Mouse (Mus musculus): Measurements from ENCODE around the gene Naa60. TPM values are rescaled to one million over a fixed set of nuclear protein-coding genes. Genes with fewer than 3 reads are reported as not detected.

The Naa60 gene
- polyA plus RNA-seq, 1 experiment from 2014 or later = 39.5 TPM

DNA sequence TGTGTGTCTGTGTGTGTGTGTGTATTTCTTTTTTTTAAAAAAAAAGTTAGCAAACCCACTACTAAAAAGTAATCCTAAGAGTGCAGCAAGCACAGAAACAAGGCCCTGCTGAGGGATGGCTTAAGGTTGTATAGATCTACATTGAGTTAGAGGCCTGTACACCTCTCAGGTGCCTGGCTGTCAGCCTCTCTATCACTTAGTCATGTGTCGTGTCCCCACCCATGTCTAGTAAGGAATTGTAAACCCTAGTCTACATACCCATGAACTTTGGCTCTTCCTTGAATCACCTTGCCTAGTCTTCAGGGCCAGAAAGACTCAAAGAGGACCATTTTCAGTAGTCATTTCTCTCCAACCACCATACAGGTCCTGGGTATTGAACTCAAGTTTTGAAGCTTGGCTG, 24.4 kb downstream of the Naa60 start:
- H3K9ac ChIP-seq (ENCODE audit: low read depth, low read length) = no peak overlapping the region
- 71% methylated on average over 1 of the region's 1 CpGs for WGBS (ENCODE audit: insufficient replicate concordance)
- ATAC-seq (replicated peaks; ENCODE audit: insufficient number of reproducible peaks, low FRiP score, low TSS enrichment) = no peak
- peaks cover 6% of the 10 kb centered on the region; the same call in 1 of the 2 replicates for H3K4me1 ChIP-seq (ENCODE audit: control insufficient read depth, insufficient read depth, low read length)
- no peak overlapping the region for H3K4me3 ChIP-seq (ENCODE audit: low read depth, low read length)
- no peaks in the 10 kb centered on the region for H3K9me3 ChIP-seq (replicated peaks; ENCODE audit: control insufficient read depth, low read length)
- no peak overlapping the region for H3K27ac ChIP-seq (ENCODE audit: low read depth, low read length)
- H3K4me2 ChIP-seq = no peak overlapping the region
- H3K27me3 ChIP-seq (ENCODE audit: control insufficient read depth, insufficient read depth, low read length) = no peaks in the 10 kb centered on the region
- peaks cover 11% of the 10 kb centered on the region for H3K36me3 ChIP-seq (ENCODE audit: control insufficient read depth, insufficient read depth, low read length)

DNA sequence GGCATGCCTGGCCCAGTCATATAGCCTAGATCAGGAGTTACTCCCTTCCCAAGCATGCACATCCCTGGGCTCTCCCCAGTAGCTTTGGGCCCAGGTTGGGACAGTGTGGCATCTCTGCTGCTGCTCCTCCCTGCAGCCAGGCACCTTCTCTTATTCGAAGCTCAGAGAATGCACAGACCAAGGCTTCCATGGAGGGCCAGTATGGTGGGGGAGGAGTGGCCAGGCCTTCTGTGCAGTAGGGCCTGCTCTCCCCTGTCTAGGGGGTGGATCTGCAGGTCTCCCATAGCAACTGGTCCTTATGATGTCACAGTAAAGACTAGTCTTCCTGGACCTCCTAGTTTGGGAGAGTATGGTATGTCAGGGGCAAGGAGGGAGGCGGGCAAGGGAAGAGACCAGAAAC, 35.3 kb downstream of the Naa60 start:
- no peak overlapping the region for H3K4me3 ChIP-seq (ENCODE audit: low read depth, low read length)
- no peaks in the 10 kb centered on the region for H3K27me3 ChIP-seq (ENCODE audit: control insufficient read depth, insufficient read depth, low read length)
- peaks cover 5% of the 10 kb centered on the region; the same call in 1 of the 2 replicates for H3K4me1 ChIP-seq (ENCODE audit: control insufficient read depth, insufficient read depth, low read length)
- no peaks in the 10 kb centered on the region for H3K9me3 ChIP-seq (replicated peaks; ENCODE audit: control insufficient read depth, low read length)
- ATAC-seq (replicated peaks; ENCODE audit: insufficient number of reproducible peaks, low FRiP score, low TSS enrichment) = no peak
- WGBS (ENCODE audit: insufficient replicate concordance) = 74% methylated on average over 2 of the region's 2 CpGs
- no peak overlapping the region for H3K4me2 ChIP-seq
- H3K36me3 ChIP-seq (ENCODE audit: control insufficient read depth, insufficient read depth, low read length) = peaks cover 21% of the 10 kb centered on the region
- H3K9ac ChIP-seq (ENCODE audit: low read depth, low read length) = no peak overlapping the region
- H3K27ac ChIP-seq (ENCODE audit: low read depth, low read length) = no peak overlapping the region

DNA sequence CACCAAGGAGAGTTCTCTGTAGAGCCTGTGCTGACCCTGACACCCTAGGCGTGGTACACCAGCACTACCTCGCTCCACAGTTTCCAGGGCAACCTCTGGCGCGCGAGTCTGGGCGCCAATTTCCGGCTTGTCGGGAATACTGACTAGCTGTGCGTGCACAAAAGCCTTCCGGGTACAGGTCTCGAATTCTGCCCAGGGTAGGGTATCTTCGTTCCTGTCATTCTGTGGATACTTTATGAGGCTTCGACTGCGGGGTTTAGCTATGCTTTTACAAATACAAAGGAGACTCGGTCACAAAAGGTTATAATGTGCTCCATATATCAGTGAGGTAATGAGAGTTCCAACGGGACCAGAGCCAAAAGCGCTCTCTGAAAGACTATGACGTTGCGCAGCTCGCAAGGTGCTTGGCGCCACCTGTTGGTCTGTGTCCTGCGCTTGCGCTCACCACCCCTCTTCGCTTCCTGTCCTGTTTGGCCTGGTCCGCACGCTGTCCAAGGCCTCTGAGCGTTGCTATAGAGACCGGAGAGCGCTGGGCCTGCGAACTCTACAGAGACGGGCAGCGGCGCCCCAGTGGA, 36.4 kb downstream of the Naa60 start, which contains the start of the genes 1700037C18Rik and Cluap1:
1700037C18Rik (minus strand) TSS at position 153 of the 575 bp plus-strand sequence.
Cluap1 (plus strand) TSS at position 265 of the 575 bp plus-strand sequence.
- no peaks in the 10 kb centered on the region for H3K9me3 ChIP-seq (replicated peaks; ENCODE audit: control insufficient read depth, low read length)
- H3K9ac ChIP-seq (ENCODE audit: low read depth, low read length) = peak within 1 kb of the TSS; percentile 80
- peak within 1 kb of the TSS; percentile 68 for H3K4me3 ChIP-seq (ENCODE audit: low read depth, low read length)
- H3K27me3 ChIP-seq (ENCODE audit: control insufficient read depth, insufficient read depth, low read length) = no peaks in the 10 kb centered on the region
- H3K4me1 ChIP-seq (ENCODE audit: control insufficient read depth, insufficient read depth, low read length) = peaks cover 5% of the 10 kb centered on the region; the same call in 1 of the 2 replicates
- WGBS (ENCODE audit: insufficient replicate concordance) = under 1% methylated on average over 33 of the region's 33 CpGs
- peak; percentile 97 for ATAC-seq (replicated peaks; ENCODE audit: insufficient number of reproducible peaks, low FRiP score, low TSS enrichment)
- H3K36me3 ChIP-seq (ENCODE audit: control insufficient read depth, insufficient read depth, low read length) = peaks cover 19% of the 10 kb centered on the region
- peak within 1 kb of the TSS; percentile 90 for H3K4me2 ChIP-seq
- H3K27ac ChIP-seq (ENCODE audit: low read depth, low read length) = peak within 1 kb of the TSS; percentile 60

DNA sequence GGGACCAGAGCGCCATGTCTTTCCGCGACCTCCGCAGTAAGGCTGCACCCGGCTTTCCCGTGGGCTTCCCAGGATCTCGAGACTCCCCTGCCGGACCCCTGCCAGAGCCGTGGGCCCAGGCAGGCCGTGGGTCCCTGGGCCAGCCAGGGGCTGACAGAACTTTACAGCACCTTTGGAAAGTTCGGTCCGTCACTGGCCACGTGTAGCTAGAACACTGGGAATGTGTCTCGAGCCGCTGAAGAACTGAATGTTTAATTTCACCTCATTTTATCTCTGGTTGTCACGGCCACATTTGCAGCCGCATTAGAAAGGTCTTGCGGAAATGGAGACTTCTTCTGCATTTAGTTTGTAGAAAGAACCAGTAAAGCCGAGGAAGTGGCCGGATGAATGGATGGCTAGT, 36.9 kb downstream of the Naa60 start:
- no peak; the same call in 1 of the 2 replicates for ATAC-seq (replicated peaks; ENCODE audit: insufficient number of reproducible peaks, low FRiP score, low TSS enrichment)
- Histone ChIP-seq H3K27me3 (ENCODE audit: control insufficient read depth, insufficient read depth, low read length) (no peaks in the 10 kb centered on the region), H3K4me2 (peak overlapping the region; percentile 90), H3K36me3 (ENCODE audit: control insufficient read depth, insufficient read depth, low read length) (peaks cover 20% of the 10 kb centered on the region), H3K4me3 (ENCODE audit: low read depth, low read length) (peak overlapping the region; percentile 68), H3K9ac (ENCODE audit: low read depth, low read length) (peak overlapping the region; percentile 80), H3K9me3 (replicated peaks; ENCODE audit: control insufficient read depth, low read length) (no peaks in the 10 kb centered on the region), H3K27ac (ENCODE audit: low read depth, low read length) (peak overlapping the region; percentile 60; the same call in 1 of the 2 replicates), H3K4me1 (ENCODE audit: control insufficient read depth, insufficient read depth, low read length) (peaks cover 5% of the 10 kb centered on the region; the same call in 1 of the 2 replicates)
- 11% methylated on average over 20 of the region's 20 CpGs for WGBS (ENCODE audit: insufficient replicate concordance)

DNA sequence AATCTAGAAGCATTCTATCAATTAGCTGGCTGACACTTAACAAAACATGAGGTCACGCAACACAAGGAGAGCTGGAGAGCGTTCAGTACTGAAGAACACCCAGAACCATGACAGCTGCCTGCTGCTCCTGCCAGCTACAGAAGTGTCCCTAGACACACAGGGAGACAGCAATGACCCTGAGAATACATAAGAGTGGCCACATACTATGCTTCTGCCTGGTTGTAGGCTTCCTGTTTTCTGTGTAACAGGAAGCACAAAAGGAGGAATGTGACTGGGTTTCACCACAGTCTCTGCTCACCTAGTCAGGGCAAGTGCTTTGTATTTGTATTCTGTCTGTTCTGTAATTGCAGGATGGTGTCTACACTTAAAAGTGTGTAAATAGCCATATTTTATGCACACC, 48.6 kb downstream of the Naa60 start:
- peaks cover 19% of the 10 kb centered on the region for H3K36me3 ChIP-seq (ENCODE audit: control insufficient read depth, insufficient read depth, low read length)
- no peak overlapping the region for H3K4me3 ChIP-seq (ENCODE audit: low read depth, low read length)
- H3K4me2 ChIP-seq = no peak overlapping the region
- WGBS (ENCODE audit: insufficient replicate concordance) = 89% methylated on average over 2 of the region's 2 CpGs
- no peak overlapping the region for H3K9ac ChIP-seq (ENCODE audit: low read depth, low read length)
- no peaks in the 10 kb centered on the region for H3K9me3 ChIP-seq (replicated peaks; ENCODE audit: control insufficient read depth, low read length)
- no peaks in the 10 kb centered on the region for H3K27me3 ChIP-seq (ENCODE audit: control insufficient read depth, insufficient read depth, low read length)
- H3K4me1 ChIP-seq (ENCODE audit: control insufficient read depth, insufficient read depth, low read length) = no peaks in the 10 kb centered on the region
- no peak overlapping the region for H3K27ac ChIP-seq (ENCODE audit: low read depth, low read length)
- ATAC-seq (replicated peaks; ENCODE audit: insufficient number of reproducible peaks, low FRiP score, low TSS enrichment) = no peak

DNA sequence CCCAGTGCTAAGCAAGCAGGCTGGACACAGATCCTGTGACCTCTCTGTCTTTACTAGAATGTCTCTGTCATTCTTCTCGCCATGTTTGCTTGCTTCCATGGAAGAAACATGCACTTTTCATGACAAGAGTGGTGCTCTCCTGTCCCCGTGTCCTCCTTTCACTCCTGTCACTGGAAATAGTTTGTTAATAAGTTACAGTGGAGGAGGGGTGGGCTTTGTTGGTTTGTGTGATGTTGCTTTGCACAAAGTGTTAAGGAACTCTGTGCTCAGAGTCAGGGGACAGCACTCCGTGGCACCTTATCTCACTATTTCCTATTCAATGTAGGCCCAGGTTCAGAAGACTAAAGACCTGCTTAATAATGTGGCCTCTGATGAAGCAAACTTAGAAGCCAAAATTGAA, 51.3 kb downstream of the Naa60 start:
- 80% methylated on average over 3 of the region's 3 CpGs for WGBS (ENCODE audit: insufficient replicate concordance)
- ATAC-seq (replicated peaks; ENCODE audit: insufficient number of reproducible peaks, low FRiP score, low TSS enrichment) = no peak
- Histone ChIP-seq H3K9me3 (replicated peaks; ENCODE audit: control insufficient read depth, low read length) (no peaks in the 10 kb centered on the region), H3K36me3 (ENCODE audit: control insufficient read depth, insufficient read depth, low read length) (peaks cover 17% of the 10 kb centered on the region), H3K4me3 (ENCODE audit: low read depth, low read length) (no peak overlapping the region), H3K4me2 (no peak overlapping the region), H3K27me3 (ENCODE audit: control insufficient read depth, insufficient read depth, low read length) (no peaks in the 10 kb centered on the region), H3K27ac (ENCODE audit: low read depth, low read length) (no peak overlapping the region), H3K4me1 (ENCODE audit: control insufficient read depth, insufficient read depth, low read length) (no peaks in the 10 kb centered on the region), H3K9ac (ENCODE audit: low read depth, low read length) (no peak overlapping the region)

DNA sequence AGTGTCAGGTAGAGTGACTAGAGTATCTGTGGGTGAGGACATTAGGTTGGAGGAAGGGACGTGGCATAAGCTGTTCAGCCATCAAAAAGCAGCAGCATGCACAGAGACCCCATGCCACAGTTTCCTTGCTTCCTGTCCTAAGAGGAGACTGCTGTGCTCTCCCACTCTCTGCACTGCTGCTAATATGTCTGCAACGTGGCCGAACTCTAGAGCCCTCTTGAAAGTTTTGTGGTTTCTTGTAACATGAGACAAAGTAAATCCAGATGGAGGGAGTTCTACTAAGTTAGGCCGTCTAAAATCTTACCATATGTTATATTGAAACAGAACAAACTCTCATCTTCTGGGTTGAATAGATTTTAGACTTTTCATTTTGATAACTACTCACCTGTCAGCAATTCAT, 51.8 kb downstream of the Naa60 start:
- Histone ChIP-seq H3K9me3 (replicated peaks; ENCODE audit: control insufficient read depth, low read length) (no peaks in the 10 kb centered on the region), H3K4me2 (no peak overlapping the region), H3K27me3 (ENCODE audit: control insufficient read depth, insufficient read depth, low read length) (no peaks in the 10 kb centered on the region), H3K4me1 (ENCODE audit: control insufficient read depth, insufficient read depth, low read length) (no peaks in the 10 kb centered on the region), H3K4me3 (ENCODE audit: low read depth, low read length) (no peak overlapping the region), H3K36me3 (ENCODE audit: control insufficient read depth, insufficient read depth, low read length) (peaks cover 19% of the 10 kb centered on the region), H3K9ac (ENCODE audit: low read depth, low read length) (no peak overlapping the region), H3K27ac (ENCODE audit: low read depth, low read length) (no peak overlapping the region)
- 72% methylated on average over 4 of the region's 4 CpGs for WGBS (ENCODE audit: insufficient replicate concordance)
- ATAC-seq (replicated peaks; ENCODE audit: insufficient number of reproducible peaks, low FRiP score, low TSS enrichment) = no peak

DNA sequence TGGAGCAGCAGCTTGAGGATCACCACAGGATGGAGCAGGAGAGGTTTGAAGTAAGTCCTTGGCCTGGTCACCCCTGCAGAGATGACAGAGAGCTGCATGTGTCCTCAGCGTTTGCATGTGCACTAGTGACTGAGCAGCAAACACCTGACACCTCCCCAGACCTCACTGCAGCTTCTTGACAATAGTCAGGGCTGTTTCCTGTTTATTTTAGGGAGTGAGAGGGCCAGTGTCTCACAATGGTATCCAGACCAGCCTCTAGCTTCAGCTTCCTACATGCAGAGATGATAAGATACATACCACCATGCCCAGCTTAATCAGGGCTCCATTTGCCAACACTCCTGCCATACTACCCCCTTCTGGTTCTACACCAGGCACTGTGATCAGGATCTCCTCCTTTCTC, 56.4 kb downstream of the Naa60 start:
- Histone ChIP-seq H3K27me3 (ENCODE audit: control insufficient read depth, insufficient read depth, low read length) (no peaks in the 10 kb centered on the region), H3K36me3 (ENCODE audit: control insufficient read depth, insufficient read depth, low read length) (peaks cover 19% of the 10 kb centered on the region), H3K27ac (ENCODE audit: low read depth, low read length) (no peak overlapping the region), H3K4me2 (no peak overlapping the region), H3K4me1 (ENCODE audit: control insufficient read depth, insufficient read depth, low read length) (no peaks in the 10 kb centered on the region), H3K9me3 (replicated peaks; ENCODE audit: control insufficient read depth, low read length) (no peaks in the 10 kb centered on the region), H3K4me3 (ENCODE audit: low read depth, low read length) (no peak overlapping the region), H3K9ac (ENCODE audit: low read depth, low read length) (no peak overlapping the region)
- no peak for ATAC-seq (replicated peaks; ENCODE audit: insufficient number of reproducible peaks, low FRiP score, low TSS enrichment)
- 42% methylated on average over 1 of the region's 1 CpGs for WGBS (ENCODE audit: insufficient replicate concordance)

DNA sequence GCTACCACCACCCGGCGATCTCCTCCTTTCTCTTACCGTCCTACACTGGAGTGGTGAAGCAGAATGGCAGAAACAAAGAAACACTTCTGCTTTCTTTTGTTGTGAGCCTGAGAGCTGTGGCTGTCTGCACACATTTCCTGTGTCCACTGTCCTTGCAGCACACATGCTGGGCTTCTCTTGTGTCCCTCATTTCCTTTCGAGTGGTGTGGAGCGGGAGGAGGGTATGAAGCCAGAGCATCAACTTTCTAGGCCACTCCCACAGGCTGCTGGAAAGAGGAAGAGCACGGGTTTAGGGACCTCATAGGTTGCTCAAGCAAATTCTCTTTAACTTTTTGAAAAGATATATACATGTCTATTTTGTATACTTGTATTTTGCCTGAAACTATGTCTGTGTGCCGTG, 57.0 kb downstream of the Naa60 start:
- no peak for ATAC-seq (replicated peaks; ENCODE audit: insufficient number of reproducible peaks, low FRiP score, low TSS enrichment)
- Histone ChIP-seq H3K4me3 (ENCODE audit: low read depth, low read length) (no peak overlapping the region), H3K27ac (ENCODE audit: low read depth, low read length) (no peak overlapping the region), H3K9ac (ENCODE audit: low read depth, low read length) (no peak overlapping the region), H3K36me3 (ENCODE audit: control insufficient read depth, insufficient read depth, low read length) (peaks cover 17% of the 10 kb centered on the region), H3K9me3 (replicated peaks; ENCODE audit: control insufficient read depth, low read length) (no peaks in the 10 kb centered on the region), H3K4me2 (no peak overlapping the region), H3K27me3 (ENCODE audit: control insufficient read depth, insufficient read depth, low read length) (no peaks in the 10 kb centered on the region), H3K4me1 (ENCODE audit: control insufficient read depth, insufficient read depth, low read length) (no peaks in the 10 kb centered on the region)
- 73% methylated on average over 7 of the region's 7 CpGs for WGBS (ENCODE audit: insufficient replicate concordance)

Measured in heart, embryonic 11.5 days (tissue).